Mouse (Mus musculus): Measurements from ENCODE around the gene Ikzf2. TPM values are rescaled to one million over a fixed set of nuclear protein-coding genes. Genes with fewer than 3 reads are reported as not detected.

The Ikzf2 gene
- polyA plus RNA-seq, 1 experiment, result 11.1 TPM

DNA sequence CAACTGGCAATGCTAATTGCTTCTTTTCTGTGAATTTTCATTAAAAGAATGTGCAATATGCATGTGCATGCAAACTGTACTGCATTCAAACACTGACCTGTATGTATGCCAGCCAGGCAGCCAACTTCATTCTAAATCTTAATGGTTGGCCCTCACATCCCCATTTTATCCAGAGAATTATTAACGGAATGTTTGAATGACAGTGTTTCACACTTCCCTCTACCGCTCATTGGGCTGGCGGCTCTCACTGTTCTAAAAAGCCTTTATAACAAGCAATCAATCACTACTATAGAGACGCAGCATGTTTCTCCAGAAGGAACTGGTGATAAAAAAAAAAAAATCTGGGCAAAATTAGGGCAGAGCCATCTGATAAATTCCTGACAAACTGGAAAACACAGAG lies 151.5 kb downstream of the Ikzf2 start:
- H3K27ac ChIP-seq (ENCODE audit: insufficient read depth, low read length), result no peak overlapping the region
- H3K4me3 ChIP-seq (ENCODE audit: insufficient read depth, low read length), result no peak overlapping the region
- H3K4me1 ChIP-seq (ENCODE audit: control insufficient read depth, insufficient read depth, low read length), result no peaks in the 10 kb centered on the region
- TF ChIP-seq CTCF (IDR thresholded peaks at IDR 0.05; ENCODE audit: borderline replicate concordance, insufficient read depth, low read length), result no peak

DNA sequence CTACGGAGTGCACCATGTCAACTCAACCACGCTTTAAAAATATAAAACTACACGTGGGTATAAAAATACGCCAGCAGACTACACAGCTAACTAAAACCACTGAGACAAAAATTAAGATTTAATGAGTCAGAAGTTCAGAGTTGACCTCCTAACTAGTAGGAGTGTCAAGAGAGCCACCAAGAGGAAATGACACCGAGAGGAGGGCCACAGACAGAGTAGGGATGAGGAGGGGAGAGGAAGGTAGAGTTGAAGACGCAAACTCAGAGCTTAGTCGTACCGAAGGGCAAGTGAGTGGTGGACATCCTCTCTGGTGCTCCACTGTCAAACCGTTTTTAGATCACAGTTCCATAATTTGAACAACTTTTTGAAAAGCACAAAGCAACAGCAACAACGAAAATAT lies 154.0 kb downstream of the Ikzf2 start:
- TF ChIP-seq CTCF (IDR thresholded peaks at IDR 0.05; ENCODE audit: borderline replicate concordance, insufficient read depth, low read length) (no peak), POLR2A (IDR thresholded peaks at IDR 0.05; ENCODE audit: low read depth, low read length) (no peak)
- no peaks in the 10 kb centered on the region for H3K4me1 ChIP-seq (ENCODE audit: control insufficient read depth, insufficient read depth, low read length)
- no peak overlapping the region for H3K4me3 ChIP-seq (ENCODE audit: insufficient read depth, low read length)
- no peak overlapping the region for H3K27ac ChIP-seq (ENCODE audit: insufficient read depth, low read length)

DNA sequence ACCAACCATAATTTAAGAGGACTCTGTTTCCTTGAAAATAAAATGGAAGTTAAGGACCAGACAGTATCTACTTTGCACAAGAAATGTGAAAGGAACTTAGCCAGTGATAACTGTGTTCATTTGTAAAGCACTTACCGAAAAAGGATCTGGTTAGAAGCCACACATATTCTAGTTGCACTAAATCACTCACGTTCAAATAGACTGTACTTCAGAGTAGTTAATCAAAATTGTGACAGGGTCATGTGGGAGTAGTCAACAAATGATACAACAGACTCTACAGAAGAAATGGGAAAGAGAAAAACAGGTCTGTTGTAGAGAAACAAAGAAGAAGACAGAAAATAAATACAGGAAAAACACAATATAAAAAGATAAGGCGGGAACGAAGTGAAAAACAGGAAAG lies 158.3 kb downstream of the Ikzf2 start:
- Histone ChIP-seq H3K4me3 (ENCODE audit: insufficient read depth, low read length) (no peak overlapping the region), H3K27ac (ENCODE audit: insufficient read depth, low read length) (no peak overlapping the region), H3K4me1 (ENCODE audit: control insufficient read depth, insufficient read depth, low read length) (no peaks in the 10 kb centered on the region)
- no peak for TF ChIP-seq CTCF (IDR thresholded peaks at IDR 0.05; ENCODE audit: borderline replicate concordance, insufficient read depth, low read length)
- no peak for TF ChIP-seq POLR2A (IDR thresholded peaks at IDR 0.05; ENCODE audit: low read depth, low read length)

DNA sequence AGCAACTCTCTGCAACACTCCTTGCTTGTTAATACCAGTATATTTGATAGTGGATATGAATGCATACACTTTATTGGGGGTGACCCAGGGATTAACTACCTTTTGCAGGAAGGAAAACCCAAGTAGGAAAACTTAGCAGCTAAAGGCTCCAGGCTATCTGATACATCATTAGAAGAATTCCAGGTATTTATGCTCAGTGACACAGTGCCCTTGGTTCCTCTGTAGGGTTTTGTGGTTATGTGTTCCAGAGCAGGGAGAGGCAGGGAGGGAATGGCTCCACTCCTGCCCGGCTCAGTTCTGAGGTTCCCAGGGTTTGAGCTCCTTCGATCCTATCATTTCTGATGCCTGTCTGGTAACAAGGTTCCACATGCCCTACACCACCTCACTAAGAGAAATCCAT lies 165.4 kb downstream of the Ikzf2 start:
- no peak overlapping the region for H3K4me3 ChIP-seq (ENCODE audit: insufficient read depth, low read length)
- no peak overlapping the region for H3K27ac ChIP-seq (ENCODE audit: insufficient read depth, low read length)
- no peaks in the 10 kb centered on the region for H3K4me1 ChIP-seq (ENCODE audit: control insufficient read depth, insufficient read depth, low read length)
- TF ChIP-seq CTCF (IDR thresholded peaks at IDR 0.05; ENCODE audit: borderline replicate concordance, insufficient read depth, low read length) (no peak), POLR2A (IDR thresholded peaks at IDR 0.05; ENCODE audit: low read depth, low read length) (no peak)

DNA sequence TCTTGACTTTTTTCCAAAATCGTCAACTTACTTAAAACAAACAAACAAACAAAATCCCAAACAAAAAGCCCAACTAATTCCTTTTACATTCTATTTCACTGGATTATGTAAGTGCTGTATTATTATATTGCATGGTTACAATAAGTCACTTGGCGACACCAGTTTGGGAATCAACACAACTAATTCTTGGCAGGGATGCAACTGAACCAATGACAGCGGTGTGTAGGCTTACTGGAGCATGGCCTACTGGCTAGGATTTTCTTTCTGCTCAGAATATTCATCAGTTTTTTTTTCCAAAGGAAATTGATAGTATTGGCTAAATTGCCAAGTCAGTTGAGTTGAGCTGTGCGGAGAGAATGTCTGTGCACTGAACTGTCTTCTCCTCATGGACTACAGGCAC lies 167.7 kb downstream of the Ikzf2 start:
- H3K4me3 ChIP-seq (ENCODE audit: insufficient read depth, low read length), result no peak overlapping the region
- TF ChIP-seq CTCF (IDR thresholded peaks at IDR 0.05; ENCODE audit: borderline replicate concordance, insufficient read depth, low read length) (no peak), POLR2A (IDR thresholded peaks at IDR 0.05; ENCODE audit: low read depth, low read length) (no peak)
- H3K27ac ChIP-seq (ENCODE audit: insufficient read depth, low read length), result no peak overlapping the region
- H3K4me1 ChIP-seq (ENCODE audit: control insufficient read depth, insufficient read depth, low read length), result no peaks in the 10 kb centered on the region

DNA sequence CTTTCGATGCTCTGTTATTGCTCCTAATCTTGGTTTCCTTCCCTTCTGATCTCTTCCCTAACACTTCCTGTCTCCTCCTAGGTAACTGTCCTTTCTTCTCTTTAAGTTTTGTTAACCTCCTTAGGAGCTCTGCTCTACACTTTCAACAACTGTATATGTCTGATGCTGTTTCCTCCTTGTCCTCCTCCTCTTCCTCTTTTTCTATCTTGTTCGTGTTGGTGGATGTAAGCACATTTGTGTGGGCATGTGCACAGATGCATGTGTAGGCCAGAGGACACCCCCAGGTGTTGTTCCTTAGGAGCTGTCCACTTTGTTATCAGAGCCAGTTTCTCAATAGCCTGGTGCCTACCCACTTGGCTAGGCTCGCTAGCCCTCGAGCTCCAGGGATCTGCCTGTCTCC lies 169.0 kb downstream of the Ikzf2 start:
- Histone ChIP-seq H3K4me3 (ENCODE audit: insufficient read depth, low read length) (no peak overlapping the region), H3K27ac (ENCODE audit: insufficient read depth, low read length) (no peak overlapping the region), H3K4me1 (ENCODE audit: control insufficient read depth, insufficient read depth, low read length) (no peaks in the 10 kb centered on the region)
- no peak for TF ChIP-seq POLR2A (IDR thresholded peaks at IDR 0.05; ENCODE audit: low read depth, low read length)
- no peak for TF ChIP-seq CTCF (IDR thresholded peaks at IDR 0.05; ENCODE audit: borderline replicate concordance, insufficient read depth, low read length)

DNA sequence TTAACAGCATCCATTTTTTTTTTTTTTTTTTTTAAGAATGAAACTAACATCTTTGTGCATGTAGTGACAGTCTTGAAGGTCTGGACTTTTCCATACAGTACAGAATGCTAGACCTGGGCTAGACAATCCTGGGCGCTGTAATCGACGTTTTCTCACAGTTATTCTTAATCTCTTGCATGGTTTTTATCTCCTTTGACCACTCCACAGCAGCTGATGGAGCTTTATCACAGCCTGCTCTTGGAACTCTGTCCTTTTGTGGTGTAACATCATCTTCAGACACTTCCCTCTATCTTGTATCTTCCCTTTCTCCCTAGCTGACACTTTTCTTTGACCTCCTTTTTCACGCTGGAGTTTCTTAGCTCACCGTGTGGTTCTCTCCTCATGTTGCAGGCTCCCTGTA lies 170.9 kb downstream of the Ikzf2 start:
- H3K27ac ChIP-seq (ENCODE audit: insufficient read depth, low read length), result no peak overlapping the region
- no peak overlapping the region for H3K4me3 ChIP-seq (ENCODE audit: insufficient read depth, low read length)
- TF ChIP-seq CTCF (IDR thresholded peaks at IDR 0.05; ENCODE audit: borderline replicate concordance, insufficient read depth, low read length) (no peak), POLR2A (IDR thresholded peaks at IDR 0.05; ENCODE audit: low read depth, low read length) (no peak)
- H3K4me1 ChIP-seq (ENCODE audit: control insufficient read depth, insufficient read depth, low read length), result no peaks in the 10 kb centered on the region

DNA sequence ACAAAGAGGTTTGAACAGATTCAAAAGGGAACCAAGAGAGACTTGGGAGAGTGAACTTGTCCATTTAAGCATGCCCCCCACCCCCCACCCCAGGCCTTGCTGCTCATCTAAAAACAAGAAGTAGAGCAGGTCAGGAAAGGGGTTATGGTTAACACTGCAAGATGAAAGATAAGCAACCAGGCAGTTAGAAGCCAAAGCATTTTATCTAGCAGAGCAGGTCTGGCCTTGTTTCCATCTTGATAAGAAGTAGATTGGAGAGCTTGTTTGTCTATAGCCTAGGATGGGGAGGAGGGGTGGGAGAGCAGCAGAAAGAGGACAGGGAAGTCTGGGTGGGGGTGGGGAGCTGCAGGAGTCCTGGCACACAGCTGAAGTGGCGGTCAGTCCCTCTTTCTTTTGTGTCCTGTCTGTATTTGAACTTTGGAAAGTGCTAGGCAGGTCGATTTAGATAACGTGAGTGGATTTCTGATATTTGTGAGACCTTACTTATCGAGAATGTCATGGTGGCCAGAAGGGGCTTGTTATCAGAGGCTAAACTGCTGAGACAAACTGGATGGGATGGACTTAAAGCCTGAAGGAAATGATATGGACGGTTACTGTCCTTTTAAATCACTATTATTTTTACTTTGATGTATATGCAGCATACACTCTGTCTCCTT lies 173.3 kb downstream of the Ikzf2 start:
- H3K4me3 ChIP-seq (ENCODE audit: insufficient read depth, low read length), result no peak overlapping the region
- TF ChIP-seq CTCF (IDR thresholded peaks at IDR 0.05; ENCODE audit: borderline replicate concordance, insufficient read depth, low read length) (no peak), POLR2A (IDR thresholded peaks at IDR 0.05; ENCODE audit: low read depth, low read length) (no peak)
- no peaks in the 10 kb centered on the region for H3K4me1 ChIP-seq (ENCODE audit: control insufficient read depth, insufficient read depth, low read length)
- H3K27ac ChIP-seq (ENCODE audit: insufficient read depth, low read length), result no peak overlapping the region

DNA sequence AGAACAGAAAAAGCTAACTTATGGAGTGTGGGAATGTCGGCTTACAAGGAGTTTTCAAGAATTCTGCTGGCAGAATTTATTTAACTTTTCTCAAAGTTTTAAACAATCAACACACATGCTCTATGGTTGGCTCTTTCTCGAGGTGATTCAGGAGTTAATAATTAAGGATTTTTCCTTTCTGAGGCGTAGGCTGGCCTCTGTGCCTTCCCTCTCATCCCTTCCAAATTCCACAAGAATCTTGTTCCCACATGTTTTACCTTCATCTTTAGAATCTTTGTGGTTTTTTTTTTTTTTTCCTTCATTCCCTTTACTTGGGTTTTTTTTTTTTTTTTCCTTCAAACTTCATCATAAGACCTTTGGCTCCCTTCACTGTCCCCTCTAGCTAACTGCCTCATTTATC lies 178.8 kb downstream of the Ikzf2 start:
- H3K4me1 ChIP-seq (ENCODE audit: control insufficient read depth, insufficient read depth, low read length), result peaks cover 3% of the 10 kb centered on the region; the same call in 1 of the 2 replicates
- H3K27ac ChIP-seq (ENCODE audit: insufficient read depth, low read length), result peak overlapping the region; percentile 69
- H3K4me3 ChIP-seq (ENCODE audit: insufficient read depth, low read length), result no peak overlapping the region
- TF ChIP-seq POLR2A (IDR thresholded peaks at IDR 0.05; ENCODE audit: low read depth, low read length) (no peak), CTCF (IDR thresholded peaks at IDR 0.05; ENCODE audit: borderline replicate concordance, insufficient read depth, low read length) (no peak)

DNA sequence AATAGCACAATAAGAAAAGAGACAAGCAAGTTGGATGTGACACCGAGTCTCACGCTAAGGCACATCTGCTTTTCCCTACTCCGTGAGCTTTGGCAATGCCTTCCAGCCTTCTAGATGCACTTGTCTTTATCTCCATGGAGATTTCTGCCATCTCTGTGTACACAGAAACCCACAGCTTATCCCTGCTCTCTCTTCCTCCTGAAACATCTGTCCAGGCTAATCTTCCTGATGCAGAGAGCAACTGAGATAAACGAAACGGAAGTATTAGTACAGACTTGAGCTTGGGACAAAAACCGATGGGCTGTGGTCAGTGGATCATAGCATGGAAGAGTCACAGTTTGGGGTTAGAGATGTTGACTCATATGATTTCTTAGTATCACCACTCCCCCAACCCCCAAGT lies 179.5 kb downstream of the Ikzf2 start:
- TF ChIP-seq CTCF (IDR thresholded peaks at IDR 0.05; ENCODE audit: borderline replicate concordance, insufficient read depth, low read length), result no peak
- Histone ChIP-seq H3K4me3 (ENCODE audit: insufficient read depth, low read length) (no peak overlapping the region), H3K27ac (ENCODE audit: insufficient read depth, low read length) (peak overlapping the region; percentile 69), H3K4me1 (ENCODE audit: control insufficient read depth, insufficient read depth, low read length) (peaks cover 3% of the 10 kb centered on the region; the same call in 1 of the 2 replicates)

Data from embryonic fibroblast, embryonic 13.5 days (primary cell).